Mouse (Mus musculus): ENCODE results near the gene Tox4. TPM values are rescaled to one million over a fixed set of nuclear protein-coding genes. Genes with fewer than 3 reads are reported as not detected.

Tox4 gene
- total RNA-seq, 2 experiments from 2014 or later, result 65.6 to 65.8 TPM

- no peak for DNase-seq (ENCODE audit: low spot score in 2 of 2)
Measured at GRCm38 (mm10) chr14:52310906-52311305, 32.0 kb downstream of the Tox4 start.

- DNase-seq (ENCODE audit: low spot score in 2 of 2), result no peak
Measured at GRCm38 (mm10) chr14:52313931-52314807, 35.2 kb downstream of the Tox4 start.

GRCm38 (mm10) chr14:52314808-52315150 is 35.8 kb downstream of the Tox4 start:
- no peak for DNase-seq (ENCODE audit: low spot score in 2 of 2)

- no peak for DNase-seq (ENCODE audit: low spot score in 2 of 2)
Measured at GRCm38 (mm10) chr14:52315283-52315780, 36.4 kb downstream of the Tox4 start.

- peak; percentile 59 to 80 for DNase-seq (ENCODE audit: low spot score in 2 of 2)
Measured at GRCm38 (mm10) chr14:52315792-52316440, 37.0 kb downstream of the Tox4 start.

- no peak for DNase-seq (ENCODE audit: low spot score in 2 of 2)
Measured at GRCm38 (mm10) chr14:52316441-52317225, 37.7 kb downstream of the Tox4 start.

GRCm38 (mm10) chr14:52319361-52319760 is 40.4 kb downstream of the Tox4 start:
- DNase-seq (ENCODE audit: low spot score in 2 of 2), result no peak

GRCm38 (mm10) chr14:52325890-52326289 is 46.9 kb downstream of the Tox4 start:
- no peak for DNase-seq (ENCODE audit: low spot score in 2 of 2)

- no peak for DNase-seq (ENCODE audit: low spot score in 2 of 2)
Measured at GRCm38 (mm10) chr14:52327375-52327901, 48.5 kb downstream of the Tox4 start.

- DNase-seq (ENCODE audit: low spot score in 2 of 2), result no peak
Measured at GRCm38 (mm10) chr14:52327910-52328812, 49.2 kb downstream of the Tox4 start, which contains the start of gene Sall2. Sall2 (minus strand) TSS chr14:52328762.

- no peak for DNase-seq (ENCODE audit: low spot score in 2 of 2)
Measured at GRCm38 (mm10) chr14:52331069-52331750, 52.3 kb downstream of the Tox4 start.

- DNase-seq (ENCODE audit: low spot score in 2 of 2), result no peak
Measured at GRCm38 (mm10) chr14:52332171-52332570, 53.2 kb downstream of the Tox4 start.

- DNase-seq (ENCODE audit: low spot score in 2 of 2), result peak; percentile 70 to 73
Measured at GRCm38 (mm10) chr14:52338751-52339511, 60.0 kb downstream of the Tox4 start.

GRCm38 (mm10) chr14:52339512-52339852 is 60.5 kb downstream of the Tox4 start:
- no peak for DNase-seq (ENCODE audit: low spot score in 2 of 2)

Other genes starting within 250 kb of the Tox4 start
- gene Olfr221, start 236.7 kb upstream of the Tox4 start, total RNA-seq (2021), result not detected
- 100 to 1,000 TPM; 238 to 239 TPM for gene Hnrnpc, start 175.1 kb upstream of the Tox4 start, total RNA-seq (2021)
- gene Rpgrip1, start 168.4 kb upstream of the Tox4 start, total RNA-seq (2021), result 1 to 10 TPM; 1.7 to 1.8 TPM
- gene Supt16, start 81.7 kb upstream of the Tox4 start, total RNA-seq (2021), result 10 to 100 TPM; 55.8 to 58.4 TPM
- 100 to 1,000 TPM; 108 to 120 TPM for gene Chd8, start 21.4 kb upstream of the Tox4 start, total RNA-seq (2021)
- gene Rab2b, start 399 bp downstream of the Tox4 start, total RNA-seq (2021), result 10 to 100 TPM; 34.0 to 36.3 TPM
- 10 to 100 TPM; 37.6 to 44.1 TPM for gene Mettl3, start 26.0 kb downstream of the Tox4 start, total RNA-seq (2021)
- 10 to 100 TPM; 35.8 to 36.5 TPM for gene Sall2, start 49.6 kb downstream of the Tox4 start, total RNA-seq (2021)
- gene Olfr1513, start 77.3 kb downstream of the Tox4 start, total RNA-seq (2021), result not detected
- gene Olfr1512, start 100.0 kb downstream of the Tox4 start, total RNA-seq (2021), result not detected
- not detected for gene Olfr1511, start 118.2 kb downstream of the Tox4 start, total RNA-seq (2021)
- gene Olfr1510, start 135.2 kb downstream of the Tox4 start, total RNA-seq (2021), result not detected
- not detected for gene Olfr1509, start 163.8 kb downstream of the Tox4 start, total RNA-seq (2021)
- gene Olfr1508, start 188.3 kb downstream of the Tox4 start, total RNA-seq (2021), result not detected
- not detected for gene Olfr1507, start 216.6 kb downstream of the Tox4 start, total RNA-seq (2021)